15 mouse cellular contexts compared by ENCODE assay signal in the genomic region with DNA sequence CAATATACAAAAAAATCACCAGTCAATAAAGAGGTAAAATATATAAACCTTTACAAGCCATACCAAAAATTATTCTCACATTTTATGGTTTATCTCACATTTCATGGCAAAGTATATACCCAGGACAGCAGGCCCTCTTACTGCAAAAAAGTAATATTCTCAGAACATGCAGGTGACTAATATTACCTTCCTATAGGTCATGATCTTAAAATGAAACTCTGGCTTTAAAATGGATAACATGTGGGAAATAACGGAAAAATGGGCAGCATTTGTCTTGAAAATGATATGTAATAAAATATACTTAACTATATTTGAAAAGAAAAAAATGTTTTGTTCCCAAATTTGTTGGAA.
DNase-seq lines count a peak whose midpoint lies in the region; ATAC-seq and TF ChIP-seq lines count a peak whose summit lies in the region.
"Had no signal": no experiment of that assay in that cellular context is flagged by ENCODE, and none has a peak within 500 bp of the region (broad histone marks: within the 10 kb centered on the region; RNA-seq: fewer than 3 reads in every experiment).

No protein-coding gene starts in this region.

- DNase-seq in embryo, embryonic 10.5 days (ENCODE audit: low spot score) = peak; percentile 7
- DNase-seq in embryo, embryonic 11 days = no peak
- DNase-seq in layer of hippocampus, adult 2 months (ENCODE audit: low spot score in 2 of 2) = no peak
- no peak for DNase-seq in layer of hippocampus, adult 9-10 months (ENCODE audit: low spot score)
- DNase-seq in gastrocnemius, postnatal 4 days (ENCODE audit: low spot score in 2 of 2) = no peak
- DNase-seq in layer of hippocampus, postnatal 14 days (ENCODE audit: low spot score in 2 of 2) = no peak
- no peak for DNase-seq in adrenal gland, adult 18-20 months (ENCODE audit: low spot score in 2 of 2)
- DNase-seq: adrenal gland, postnatal 25 days; cerebellum, adult 9-10 months; lung, postnatal 14 days had no signal

- TF ChIP-seq CTCF in layer of hippocampus, adult 2 months (conservative IDR thresholded peaks at IDR 0.05) = no peak

- peaks cover 17% of the 10 kb centered on the region for H3K4me1 ChIP-seq in midbrain, embryonic 12.5 days
- H3K4me1 ChIP-seq: heart, embryonic 15.5 days; liver, embryonic 15.5 days had no signal

- peak overlapping the region; percentile 41; the same call in 1 of the 2 replicates for H3K4me3 ChIP-seq in layer of hippocampus, adult 2 months
- H3K4me3 ChIP-seq in midbrain, embryonic 12.5 days = no peak overlapping the region
- H3K4me3 ChIP-seq: erythroblast, embryonic 14.5 days; heart, embryonic 15.5 days; liver, embryonic 15.5 days; stomach, embryonic 15.5 days had no signal

- no peak overlapping the region for H3K9ac ChIP-seq in midbrain, embryonic 12.5 days (replicated peaks)
- H3K9ac ChIP-seq: heart, embryonic 15.5 days; liver, embryonic 15.5 days; stomach, embryonic 15.5 days had no signal

- ATAC-seq in midbrain, embryonic 12.5 days (ENCODE audit: low FRiP score, low read depth) = 0 out of 2 replicates have a peak, but pooled peaks have one; percentile 23

- H3K4me2 ChIP-seq in midbrain, embryonic 12.5 days (replicated peaks) = peak overlapping the region; percentile 46; the same call in 1 of the 2 replicates
- H3K4me2 ChIP-seq: heart, embryonic 15.5 days; liver, embryonic 15.5 days had no signal

- H3K27ac ChIP-seq in layer of hippocampus, adult 2 months = no peak overlapping the region
- H3K27ac ChIP-seq in midbrain, embryonic 12.5 days (replicated peaks) = no peak overlapping the region
- H3K27ac ChIP-seq: heart, embryonic 15.5 days; liver, embryonic 15.5 days; stomach, embryonic 15.5 days had no signal

- H3K36me3 ChIP-seq in midbrain, embryonic 12.5 days = no peaks in the 10 kb centered on the region
- H3K36me3 ChIP-seq: heart, embryonic 15.5 days; liver, embryonic 15.5 days; stomach, embryonic 15.5 days had no signal

- 10% methylated on average over 1 of the region's 1 CpGs for WGBS in midbrain, embryonic 12.5 days

- H3K27me3 ChIP-seq in midbrain, embryonic 12.5 days = no peaks in the 10 kb centered on the region
- H3K27me3 ChIP-seq: heart, embryonic 15.5 days; liver, embryonic 15.5 days; stomach, embryonic 15.5 days had no signal

- H3K9me3 ChIP-seq in midbrain, embryonic 12.5 days = no peaks in the 10 kb centered on the region
- H3K9me3 ChIP-seq: heart, embryonic 15.5 days; liver, embryonic 15.5 days; stomach, embryonic 15.5 days had no signal
